Mouse (Mus musculus) stomach, postnatal 0 days (tissue): ENCODE results near the gene Oxa1l. TPM values are rescaled to one million over a fixed set of nuclear protein-coding genes. Genes with fewer than 3 reads are reported as not detected.
A peak's percentile ranks its signal among the peaks of the same experiment; 100 is the strongest.
"Not testable (repeated sequence)": the region's sequence is repeated elsewhere in the genome, so short reads cannot be mapped to it uniquely, and the experiment has no call there.

Experiments used
- ATAC-seq: fragments of 200-750 bp; cut with Nextera tagmentation; 2 replicates; pipeline ENCODE4 v1.8.0; 2017; ENCODE audit not compliant: low FRiP score, low TSS enrichment
- DNase-seq: peaks from one replicate; pipeline ENCODE4 v3.0.0-alpha.2; 2016; ENCODE audit warnings: low spot score
- H3K27ac ChIP-seq: fragments of 300-500 bp; sonication (generic); replicated peaks from 2 replicates; pipeline ENCODE4 v1.5.1; 2014; ENCODE audit warnings: mild to moderate bottlenecking, control low read depth
- H3K27me3 ChIP-seq: fragments of 300-500 bp; sonication (generic); 2 replicates; pipeline ENCODE4 v1.6.1; 2014; ENCODE audit warnings: low read length; ENCODE audit not compliant: control insufficient read depth, insufficient read depth
- H3K36me3 ChIP-seq: fragments of 300-500 bp; sonication (generic); 2 replicates; pipeline ENCODE4 v1.6.1; 2014; ENCODE audit warnings: low read length, mixed read lengths; ENCODE audit not compliant: control insufficient read depth, insufficient read depth
- H3K4me1 ChIP-seq: fragments of 300-500 bp; sonication (generic); replicated peaks from 2 replicates; pipeline ENCODE4 v1.6.1; 2014; ENCODE audit warnings: antibody characterized with exemption; ENCODE audit not compliant: control insufficient read depth, insufficient read depth
- H3K4me2 ChIP-seq: fragments of 300-500 bp; sonication (generic); replicated peaks from 2 replicates; pipeline ENCODE4 v1.6.1; 2014; ENCODE audit warnings: low read depth, mild to moderate bottlenecking, control low read depth, moderate library complexity
- H3K4me3 ChIP-seq: fragments of 300-500 bp; sonication (generic); 2 replicates; pipeline ENCODE4 v1.5.1; 2014; ENCODE audit warnings: low read depth, low read length, control low read depth
- H3K9ac ChIP-seq: fragments of 300-500 bp; sonication (generic); 2 replicates; pipeline ENCODE4 v1.6.1; 2014; ENCODE audit warnings: mild to moderate bottlenecking, low read length, control low read depth, mixed read lengths
- H3K9me3 ChIP-seq: fragments of 300-500 bp; sonication (generic); 2 replicates; pipeline ENCODE4 v1.6.1; 2016; ENCODE audit warnings: low read length; ENCODE audit not compliant: control insufficient read depth
- CTCF ChIP-seq: IDR thresholded peaks from 2 replicates; pipeline ENCODE4 v1.5.1; 2016; ENCODE audit warnings: antibody characterized with exemption, low read depth, mild to moderate bottlenecking, moderate library complexity
- EP300 ChIP-seq: optimal IDR thresholded peaks from 2 replicates; pipeline ENCODE3; 2016; ENCODE audit warnings: antibody characterized with exemption
- WGBS: fragments of 180-500 bp; shearing (Covaris S2); extraction: QIAGEN DNeasy Blood & Tissue Kit; methylation state at CpG from one replicate; pipeline ENCODE4 v1.1.7; 2014; 5-methylcytosine and 5-hydroxymethylcytosine counted together
- polyA plus RNA-seq: library from polyadenylated mRNA; unstranded; fragments of >200 nt; fragmentation: Nextera tagmentation; extraction: Ambion mirVana; gene quantifications from 2 replicates; pipeline ENCODE4 v1.2.1, GENCODE M21; 2015

Oxa1l gene
- polyA plus RNA-seq, 1 experiment from 2014 or later: 30.5 TPM

- no peak overlapping the region for H3K27ac ChIP-seq
- DNase-seq (no peak), ATAC-seq (peak; percentile 61; the same call in 1 of the 2 replicates)
- no peaks in the 10 kb centered on the region for H3K36me3 ChIP-seq
- no peak overlapping the region for H3K9ac ChIP-seq
- WGBS: 57% methylated on average over 1 of the region's 1 CpGs
- no peak overlapping the region for H3K4me3 ChIP-seq
- TF ChIP-seq EP300 (no peak), CTCF (no peak)
- H3K9me3 ChIP-seq: no peaks in the 10 kb centered on the region
- H3K27me3 ChIP-seq: no peaks in the 10 kb centered on the region
- H3K4me1 ChIP-seq: no peaks in the 10 kb centered on the region
- H3K4me2 ChIP-seq: no peak overlapping the region
Measured at GRCm38 (mm10) chr14:54331178-54331577, 29.5 kb upstream of the Oxa1l start.

- Histone ChIP-seq H3K4me3 (no peak overlapping the region), H3K27me3 (no peaks in the 10 kb centered on the region), H3K4me1 (no peaks in the 10 kb centered on the region), H3K9me3 (no peaks in the 10 kb centered on the region), H3K4me2 (no peak overlapping the region), H3K9ac (no peak overlapping the region), H3K27ac (no peak overlapping the region), H3K36me3 (no peaks in the 10 kb centered on the region)
- 75% methylated on average over 5 of the region's 5 CpGs for WGBS
- no peak for DNase-seq
- no peak for TF ChIP-seq CTCF
- no peak for TF ChIP-seq EP300
- ATAC-seq: no peak
Measured at GRCm38 (mm10) chr14:54332176-54333074, 28.2 kb upstream of the Oxa1l start.

DNA sequence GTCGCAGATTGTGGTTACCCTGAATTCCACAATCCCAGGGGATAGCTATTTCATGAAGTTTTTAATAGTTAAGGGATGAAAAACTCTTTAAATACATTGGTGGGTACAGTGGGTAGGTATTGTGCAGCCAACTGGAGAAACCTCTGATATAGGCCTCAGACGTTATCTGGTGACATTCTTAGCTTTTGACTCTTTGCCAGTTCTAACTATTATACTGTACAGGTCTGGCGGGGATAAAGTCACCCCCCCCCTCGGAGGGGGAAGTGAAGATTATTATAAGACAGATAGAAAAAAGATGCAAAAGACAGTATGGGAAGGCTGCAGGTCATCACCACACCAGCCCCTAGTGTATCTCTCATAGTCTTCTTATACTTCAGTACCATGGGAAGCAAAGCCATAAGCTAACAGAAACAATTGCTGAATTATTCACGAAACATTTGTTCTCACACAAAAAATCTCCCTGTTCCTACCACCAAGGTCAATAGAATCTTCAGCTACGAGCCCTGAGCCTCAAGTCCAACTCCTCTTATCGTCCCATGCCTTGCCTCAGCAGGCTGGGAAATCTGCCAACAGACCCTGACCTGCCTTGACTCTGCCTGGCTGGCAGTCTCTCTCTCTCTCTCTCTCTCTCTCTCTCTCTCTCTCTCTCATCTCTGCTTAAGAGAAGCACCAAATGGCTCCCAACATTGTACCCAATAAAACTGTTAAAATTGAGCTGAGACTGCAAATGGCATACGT, 27.0 kb upstream of the Oxa1l start:
- no peaks in the 10 kb centered on the region for H3K27me3 ChIP-seq
- ATAC-seq: no peak

DNA sequence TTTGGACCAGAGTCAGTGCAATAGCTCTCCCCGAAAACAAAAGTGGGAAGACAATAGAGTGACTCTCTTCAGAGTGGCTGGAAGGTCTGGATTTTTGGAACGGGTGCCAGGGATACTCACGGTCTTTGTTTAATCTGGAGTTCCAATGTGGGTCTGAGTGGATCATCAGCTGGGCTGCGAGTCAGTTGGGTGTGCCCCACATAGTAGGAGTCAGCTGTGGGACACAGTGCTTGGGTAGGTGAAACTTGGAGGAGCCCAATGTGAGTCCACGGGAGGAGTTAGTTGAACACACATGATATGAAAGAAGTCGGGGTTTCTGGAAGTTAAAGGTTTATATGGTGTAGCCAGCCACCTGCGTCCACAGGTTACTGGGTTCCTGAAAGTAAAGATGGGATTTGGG, 19.8 kb upstream of the Oxa1l start:
- H3K27me3 ChIP-seq: no peaks in the 10 kb centered on the region
- no peaks in the 10 kb centered on the region for H3K9me3 ChIP-seq
- no peaks in the 10 kb centered on the region for H3K4me1 ChIP-seq
- no peak overlapping the region for H3K27ac ChIP-seq
- no peak overlapping the region for H3K4me3 ChIP-seq
- WGBS: 54% methylated on average over 7 of the region's 7 CpGs
- H3K36me3 ChIP-seq: no peaks in the 10 kb centered on the region
- no peak overlapping the region for H3K4me2 ChIP-seq
- DNase-seq: no peak
- TF ChIP-seq EP300: no peak
- TF ChIP-seq CTCF: no peak
- ATAC-seq: no peak
- H3K9ac ChIP-seq: no peak overlapping the region

More for the DNA sequence above, 27.0 kb upstream of the Oxa1l start:
- Histone ChIP-seq H3K36me3 (no peaks in the 10 kb centered on the region), H3K4me1 (no peaks in the 10 kb centered on the region), H3K9ac (no peak overlapping the region), H3K27ac (no peak overlapping the region), H3K9me3 (no peaks in the 10 kb centered on the region), H3K4me2 (no peak overlapping the region), H3K4me3 (no peak overlapping the region)
- TF ChIP-seq EP300 (no peak), CTCF (no peak)
- WGBS: 48% methylated on average over 8 of the region's 8 CpGs
- DNase-seq: peak; percentile 55

- H3K9me3 ChIP-seq, H3K4me2 ChIP-seq, H3K36me3 ChIP-seq, H3K27me3 ChIP-seq, H3K4me1 ChIP-seq, ATAC-seq, H3K9ac ChIP-seq, DNase-seq, H3K27ac ChIP-seq, H3K4me3 ChIP-seq: not testable (repeated sequence)
- 42% methylated on average over 2 of the region's 2 CpGs for WGBS
Measured at GRCm38 (mm10) chr14:54341807-54342206, 18.8 kb upstream of the Oxa1l start.

DNA sequence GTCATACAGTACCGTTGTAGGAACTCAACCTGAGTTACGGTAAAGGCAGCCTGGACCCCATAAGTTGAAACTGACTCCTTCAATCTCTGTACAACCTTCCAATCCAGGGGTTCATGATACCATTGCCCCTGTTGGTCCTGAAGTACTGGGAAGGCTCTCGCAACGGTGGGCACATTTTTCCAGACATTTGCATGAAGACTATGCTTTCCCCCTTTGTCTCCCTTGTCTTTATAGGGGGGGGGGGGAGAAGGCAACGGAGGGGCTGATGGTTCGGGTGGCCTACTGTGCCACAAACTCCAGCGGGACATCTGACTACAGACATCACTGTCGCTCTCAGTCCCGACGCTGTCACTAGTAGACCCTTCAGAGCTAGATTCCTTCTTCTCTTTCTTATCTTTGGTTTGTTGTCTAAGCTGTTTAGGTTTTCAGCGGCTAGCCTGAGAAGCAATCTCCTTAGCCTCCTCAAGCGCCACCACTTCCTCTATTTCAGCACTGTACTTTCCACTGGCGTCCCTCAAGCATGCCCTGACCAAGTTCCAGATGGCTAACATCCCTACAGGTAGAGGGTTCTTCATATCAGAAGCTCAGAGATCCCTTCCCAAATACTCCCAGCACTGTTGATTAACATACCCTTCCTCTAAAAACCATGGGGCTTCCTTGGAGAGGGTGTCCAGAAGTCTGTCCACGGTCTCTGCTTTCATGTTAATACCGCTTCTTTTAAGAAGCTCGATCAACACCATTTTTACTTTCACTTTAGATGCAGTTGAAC, 9.7 kb upstream of the Oxa1l start:
- not testable (repeated sequence) for H3K9ac ChIP-seq, H3K9me3 ChIP-seq, H3K4me3 ChIP-seq, H3K4me1 ChIP-seq, H3K4me2 ChIP-seq, H3K27me3 ChIP-seq, DNase-seq, ATAC-seq, H3K36me3 ChIP-seq, H3K27ac ChIP-seq
- WGBS: 94% methylated on average over 16 of the region's 16 CpGs
